Mouse (Mus musculus) liver, embryonic 18 days (tissue): ENCODE measurements around the gene Klk15. TPM values are rescaled to one million over a fixed set of nuclear protein-coding genes. Genes with fewer than 3 reads are reported as not detected.

Experiments used
- polyA plus RNA-seq: library from polyadenylated mRNA; depleted of rRNA; stranded (reverse); fragments of >200 nt; gene quantifications from 2 replicates; pipeline ENCODE4 v1.2.3, GENCODE M21; 2012; rRNA removed

The Klk15 gene
- polyA plus RNA-seq: not detected in 2 replicates

DNA sequence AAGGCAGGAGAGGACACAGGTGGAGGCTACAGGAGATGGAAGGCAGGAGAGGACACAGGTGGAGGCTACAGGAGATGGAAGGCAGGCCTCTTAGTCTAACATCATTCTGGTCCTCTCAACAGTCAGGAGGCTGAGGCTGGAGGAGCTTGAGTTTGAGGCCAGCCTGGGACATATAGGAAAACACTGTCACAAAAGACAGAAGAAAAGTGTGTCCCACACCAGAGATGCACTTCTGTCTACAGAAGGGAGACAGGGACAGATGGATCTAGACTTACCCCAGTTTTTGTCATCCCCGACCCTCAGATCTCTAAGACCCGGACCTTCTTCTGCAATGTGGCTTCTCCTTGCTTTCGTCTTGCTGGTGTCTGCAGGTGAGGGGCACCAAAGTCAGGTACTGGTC, at the start of gene Klk15:
Klk15 (plus strand) TSS at position 301 of the 400 bp plus-strand sequence.

DNA sequence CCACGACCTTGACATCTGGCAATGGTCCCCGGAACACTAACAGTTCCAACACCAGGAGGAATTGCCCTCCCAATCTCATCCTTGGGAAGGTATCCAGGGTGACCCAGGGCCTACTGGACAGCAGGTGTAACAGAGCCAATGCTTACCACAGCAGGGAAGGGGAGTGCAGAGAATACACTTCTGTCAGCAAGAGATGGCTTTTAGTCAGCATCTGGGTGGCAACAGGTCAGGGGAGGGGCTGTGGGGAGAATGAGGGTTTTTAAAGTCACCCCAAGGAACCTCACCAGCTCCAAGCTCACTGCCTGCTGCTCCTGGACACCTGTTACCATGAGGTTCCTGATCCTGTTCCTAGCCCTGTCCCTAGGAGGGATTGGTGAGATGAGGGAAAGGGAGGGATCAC, 16.8 kb downstream of the Klk15 start, which contains the start of gene Klk1b8:
Klk1b8 (plus strand) TSS at position 301 of the 400 bp plus-strand sequence.

DNA sequence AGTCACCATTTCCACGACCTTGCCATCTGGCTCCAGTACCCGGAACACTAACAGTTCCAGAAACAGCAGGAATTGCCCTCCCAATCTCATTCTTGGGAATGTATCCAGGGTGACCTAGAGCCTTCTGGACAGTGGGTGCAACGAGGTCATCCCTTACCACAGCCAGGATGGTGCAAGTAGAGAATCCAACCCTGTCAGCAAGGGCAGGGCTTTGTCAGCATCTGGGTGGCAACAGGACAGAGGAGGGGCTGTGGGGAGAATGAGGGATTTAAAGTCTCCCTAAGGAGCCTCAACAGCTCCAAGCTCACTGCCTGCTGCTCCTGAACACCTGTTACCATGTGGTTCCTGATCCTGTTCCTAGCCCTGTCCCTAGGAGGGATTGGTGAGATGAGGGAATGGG, 32.9 kb downstream of the Klk15 start, which contains the start of gene Klk1b1:
Klk1b1 (plus strand) TSS at position 301 of the 400 bp plus-strand sequence.

DNA sequence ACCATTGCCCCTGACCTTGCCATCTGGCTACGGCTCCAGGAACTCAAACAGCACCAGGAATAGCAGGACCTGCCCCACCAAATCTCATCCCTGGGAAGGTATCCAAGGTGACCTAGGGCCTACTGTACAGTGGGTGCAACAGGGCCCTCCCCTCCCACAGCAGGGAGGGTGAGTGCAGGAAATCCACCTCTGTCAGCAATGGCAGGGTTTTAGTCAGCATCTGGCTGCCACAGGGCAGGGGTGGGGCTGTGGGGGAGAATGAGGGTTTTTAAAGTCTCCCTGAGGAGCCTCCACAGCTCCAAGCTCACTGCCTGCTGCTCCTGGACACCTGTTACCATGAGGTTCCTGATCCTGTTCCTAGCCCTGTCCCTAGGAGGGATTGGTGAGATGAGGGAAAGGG, 42.2 kb downstream of the Klk15 start, which contains the start of gene Klk1b9:
Klk1b9 (plus strand) TSS at position 301 of the 400 bp plus-strand sequence.

Other genes starting within 250 kb of the Klk15 start
- gene Klk14, start 243.3 kb upstream of the Klk15 start, polyA plus RNA-seq: 0.02 TPM in 1 of 2 replicates, not detected in the other
- gene Klk13, start 221.2 kb upstream of the Klk15 start, polyA plus RNA-seq: not detected in 2 replicates
- gene Klk12, start 164.8 kb upstream of the Klk15 start, polyA plus RNA-seq: not detected in 2 replicates
- gene Klk11, start 159.1 kb upstream of the Klk15 start, polyA plus RNA-seq: not detected in 2 replicates
- 0.02 and 0.07 TPM in 2 replicates for gene Klk10, start 152.7 kb upstream of the Klk15 start, polyA plus RNA-seq
- not detected in 2 replicates for gene Klk9, start 141.8 kb upstream of the Klk15 start, polyA plus RNA-seq
- 3.3 and 3.8 TPM in 2 replicates for gene Klk8, start 136.2 kb upstream of the Klk15 start, polyA plus RNA-seq
- not detected in 2 replicates for gene Klk7, start 122.4 kb upstream of the Klk15 start, polyA plus RNA-seq
- gene Klk6, start 109.2 kb upstream of the Klk15 start, polyA plus RNA-seq: not detected in 2 replicates
- not detected in 2 replicates for gene Klk5, start 91.8 kb upstream of the Klk15 start, polyA plus RNA-seq
- not detected in 2 replicates for gene Klk4, start 52.6 kb upstream of the Klk15 start, polyA plus RNA-seq
- not detected in 2 replicates for gene Klk1b8, start 16.9 kb downstream of the Klk15 start, polyA plus RNA-seq
- not detected in 2 replicates for gene Klk1b1, start 33.0 kb downstream of the Klk15 start, polyA plus RNA-seq
- gene Klk1b9, start 42.3 kb downstream of the Klk15 start, polyA plus RNA-seq: not detected in 2 replicates
- gene Klk1b11, start 62.1 kb downstream of the Klk15 start, polyA plus RNA-seq: not detected in 2 replicates
- not detected in 2 replicates for gene Klk1b26, start 78.4 kb downstream of the Klk15 start, polyA plus RNA-seq
- gene Klk1b27, start 118.5 kb downstream of the Klk15 start, polyA plus RNA-seq: 0.07 and 0.10 TPM in 2 replicates
- not detected in 2 replicates for gene Klk1b21, start 168.6 kb downstream of the Klk15 start, polyA plus RNA-seq
- not detected in 2 replicates for gene Klk1b22, start 178.9 kb downstream of the Klk15 start, polyA plus RNA-seq
- not detected in 2 replicates for gene Klk1b16, start 203.0 kb downstream of the Klk15 start, polyA plus RNA-seq